Mouse (Mus musculus) ES-E14 (cell line): Measurements from ENCODE around the gene Fryl. TPM values are rescaled to one million over a fixed set of nuclear protein-coding genes. Genes with fewer than 3 reads are reported as not detected.

Source experiments
- DNase-seq: peaks from one replicate; pipeline ENCODE4 v3.0.0-alpha.2; 2013; ENCODE audit warnings: low read depth, low spot score
- H3K27ac ChIP-seq: 2 replicates; pipeline ENCODE4 v1.5.1; 2012; ENCODE audit warnings: low read depth, mild to moderate bottlenecking, low read length, moderate library complexity, mixed read lengths; ENCODE audit not compliant: poor library complexity, insufficient read depth, severe bottlenecking
- H3K36me3 ChIP-seq: 2 replicates; pipeline ENCODE4 v1.6.1; 2012; ENCODE audit warnings: mild to moderate bottlenecking, low read length, moderate library complexity, mixed read lengths; ENCODE audit not compliant: control insufficient read depth, poor library complexity, insufficient read depth, severe bottlenecking
- H3K4me1 ChIP-seq, 2 experiments: fragments of 150-350 bp in 1 of 2; sonication (generic) in 1 of 2; 2 replicates each; pipeline ENCODE4 v1.6.1; 2012; ENCODE audit warnings: low read length in 2 of 2, mild to moderate bottlenecking in 1 of 2, mixed read lengths in 1 of 2; ENCODE audit not compliant: control insufficient read depth in 2 of 2, insufficient read depth in 2 of 2, poor library complexity in 1 of 2
- H3K4me3 ChIP-seq, 2 experiments: fragments of 150-350 bp in 1 of 2; sonication (generic) in 1 of 2; 2 replicates each; pipeline ENCODE4 v1.5.1; 2012; ENCODE audit warnings: low read length in 2 of 2, low read depth in 1 of 2, mild to moderate bottlenecking in 1 of 2, mixed read lengths in 1 of 2; ENCODE audit not compliant: insufficient read depth in 1 of 2, poor library complexity in 1 of 2, severe bottlenecking in 1 of 2
- H3K9ac ChIP-seq: 2 replicates; pipeline ENCODE4 v1.6.1; 2012; ENCODE audit warnings: low read depth, mild to moderate bottlenecking, low read length, mixed read lengths; ENCODE audit not compliant: poor library complexity, insufficient read depth, severe bottlenecking
- H3K9me3 ChIP-seq: fragments of 150-350 bp; sonication (generic); 2 replicates; pipeline ENCODE4 v1.6.1; 2012; ENCODE audit warnings: low read depth, mild to moderate bottlenecking, low read length; ENCODE audit not compliant: control insufficient read depth, insufficient read depth
- CHD2 ChIP-seq: IDR thresholded peaks from 2 replicates; pipeline ENCODE4 v1.6.1; 2014; ENCODE audit warnings: mild to moderate bottlenecking, low read depth, low read length, inconsistent platforms
- HCFC1 ChIP-seq: IDR thresholded peaks from 2 replicates; pipeline ENCODE4 v1.6.1; 2012; ENCODE audit warnings: low read length, inconsistent platforms, borderline replicate concordance; ENCODE audit not compliant: insufficient read depth
- MAFK ChIP-seq: IDR thresholded peaks from 2 replicates; pipeline ENCODE4 v1.6.1; 2014; ENCODE audit warnings: mild to moderate bottlenecking, low read depth, low read length, inconsistent platforms; ENCODE audit not compliant: insufficient read depth
- ZC3H11A ChIP-seq: IDR thresholded peaks from 2 replicates; pipeline ENCODE4 v1.6.1; 2012; ENCODE audit warnings: low read depth, mild to moderate bottlenecking, inconsistent platforms, low read length, borderline replicate concordance
- ZNF384 ChIP-seq: IDR thresholded peaks from 2 replicates; pipeline ENCODE4 v1.6.1; 2012; ENCODE audit warnings: low read depth, low read length, inconsistent platforms
- in situ Hi-C, 2 experiments: fragments of 600-800 bp; cut with MboI; formaldehyde crosslinking; loops; one replicate each; pipeline ENCODE4 v1.15.1; 2025; ENCODE audit warnings: low sequenced_read_pairs in 2 of 2, inconsistent platforms in 1 of 2; ENCODE audit not compliant: unreplicated experiment in 2 of 2
- total RNA-seq: library from RNA; depleted of rRNA; stranded (reverse); fragments of 300-350 nt; gene quantifications from 2 replicates; pipeline ENCODE4 v1.2.3, GENCODE M21; 2012

The Fryl gene
- total RNA-seq, 1 experiment, result 53.3 TPM

DNA sequence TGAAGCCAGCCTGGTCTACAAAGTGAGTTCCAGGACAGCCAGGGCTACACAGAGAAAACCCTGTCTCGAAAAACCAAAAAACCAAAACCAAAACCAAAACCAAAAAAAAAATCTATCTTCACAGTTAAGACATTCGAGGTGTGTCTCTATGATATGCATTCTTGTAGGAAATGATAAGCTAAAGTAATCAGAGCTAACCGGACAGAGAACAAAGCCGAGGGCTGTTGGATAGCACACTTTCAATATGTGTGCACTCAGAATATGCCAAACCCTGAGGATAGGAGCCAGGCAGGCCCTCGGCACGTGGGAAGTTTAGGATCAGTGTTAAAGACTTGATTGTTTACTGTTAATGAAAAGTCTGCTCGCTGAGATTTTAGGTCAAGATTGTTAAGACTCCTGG lies 58.6 kb downstream of the Fryl start:
- H3K4me1 ChIP-seq, result peaks cover 0 to 4% of the 10 kb centered on the region in 2 experiments; a peak in 2 of 4 replicates
- in situ Hi-C loops, result no loop called here
- no peak overlapping the region for H3K4me3 ChIP-seq
- no peak overlapping the region for H3K9ac ChIP-seq
- DNase-seq, result no peak
- H3K27ac ChIP-seq, result no peak overlapping the region
- H3K9me3 ChIP-seq, result no peaks in the 10 kb centered on the region
- no peaks in the 10 kb centered on the region for H3K36me3 ChIP-seq
- TF ChIP-seq MAFK (no peak), CHD2 (no peak), HCFC1 (no peak), ZNF384 (no peak), ZC3H11A (no peak)

DNA sequence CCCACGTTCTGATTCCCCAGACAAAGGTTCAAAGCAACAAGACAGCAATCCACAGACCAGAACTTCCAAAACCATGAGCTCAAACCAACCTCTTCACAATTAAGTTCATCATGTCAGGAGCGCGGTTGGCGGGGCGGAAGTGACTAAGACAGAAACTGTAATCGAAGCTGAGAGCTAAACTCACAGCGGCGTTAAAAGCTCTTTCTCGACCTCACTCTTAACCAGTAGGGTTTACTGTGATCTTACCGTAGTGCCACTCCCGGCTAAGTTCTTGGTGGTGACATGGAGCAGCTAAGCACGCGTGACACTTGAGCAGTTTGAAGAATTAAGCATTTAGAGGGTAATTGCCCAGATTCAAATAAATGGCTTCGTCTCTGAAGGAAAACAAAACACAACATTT lies 61.7 kb downstream of the Fryl start:
- H3K27ac ChIP-seq, result 0 out of 2 replicates have a peak overlapping the region, but pooled peaks have one; percentile 11
- H3K4me3 ChIP-seq, result no peak overlapping the region
- DNase-seq, result no peak
- in situ Hi-C loops, result no loop called here
- peaks cover 0 to 8% of the 10 kb centered on the region in 2 experiments; a peak in 2 of 4 replicates for H3K4me1 ChIP-seq
- H3K36me3 ChIP-seq, result no peaks in the 10 kb centered on the region
- peak overlapping the region; percentile 37; the same call in 1 of the 2 replicates for H3K9ac ChIP-seq
- H3K9me3 ChIP-seq, result no peaks in the 10 kb centered on the region
- TF ChIP-seq CHD2 (no peak), ZNF384 (no peak), ZC3H11A (no peak), MAFK (no peak), HCFC1 (no peak)

DNA sequence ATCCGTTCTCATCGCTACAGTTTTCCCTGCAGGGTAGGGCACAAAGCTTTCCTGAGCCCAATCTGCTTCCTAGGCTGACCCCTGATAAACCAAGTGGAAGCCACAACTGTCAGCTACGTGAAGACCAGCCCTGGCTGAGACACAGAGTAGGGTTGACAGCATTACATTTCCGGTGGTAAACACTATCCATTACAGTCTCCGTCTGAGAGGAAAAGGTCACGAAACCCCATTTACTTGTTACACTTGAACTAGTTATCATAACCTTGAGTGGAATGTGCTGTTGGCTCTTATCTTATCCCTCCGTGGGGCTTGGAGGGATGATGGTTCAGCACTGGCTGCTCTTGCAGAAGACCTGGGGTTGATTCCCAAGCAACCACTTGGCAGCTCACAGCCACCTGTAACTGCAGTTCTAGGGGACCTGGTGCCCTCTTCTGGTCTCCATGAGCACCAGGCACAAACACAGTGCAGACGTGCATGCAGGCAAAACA lies 62.3 kb downstream of the Fryl start:
- Histone ChIP-seq H3K4me1 (peaks cover 0 to 11% of the 10 kb centered on the region in 2 experiments; a peak in 2 of 4 replicates), H3K9me3 (no peaks in the 10 kb centered on the region), H3K27ac (no peak overlapping the region), H3K36me3 (no peaks in the 10 kb centered on the region; the same call in 1 of the 2 replicates), H3K9ac (no peak overlapping the region), H3K4me3 (no peak overlapping the region)
- TF ChIP-seq HCFC1, result no peak
- in situ Hi-C loops, result no loop called here
- DNase-seq, result no peak

- no peak for TF ChIP-seq ZC3H11A
- no peak for TF ChIP-seq HCFC1
- no peak for TF ChIP-seq MAFK
- TF ChIP-seq ZNF384, result no peak
- no peak for TF ChIP-seq CHD2
- no peak for DNase-seq
- in situ Hi-C loops, result no loop called here
- Histone ChIP-seq H3K36me3 (no peaks in the 10 kb centered on the region; the same call in 1 of the 2 replicates), H3K9ac (no peak overlapping the region), H3K4me3 (no peak overlapping the region), H3K9me3 (no peaks in the 10 kb centered on the region), H3K4me1 (peaks cover 1 to 14% of the 10 kb centered on the region in 2 experiments; a peak in 2 of 4 replicates), H3K27ac (no peak overlapping the region)
Measured at GRCm38 (mm10) chr5:73193627-73194026, 62.8 kb downstream of the Fryl start.

- H3K27ac ChIP-seq, result no peak overlapping the region
- DNase-seq, result no peak
- H3K36me3 ChIP-seq, result no peaks in the 10 kb centered on the region; the same call in 1 of the 2 replicates
- in situ Hi-C loops, result no loop called here
- no peaks in the 10 kb centered on the region for H3K9me3 ChIP-seq
- H3K4me3 ChIP-seq, result no peak overlapping the region
- TF ChIP-seq HCFC1, result no peak
- no peak for TF ChIP-seq ZNF384
- TF ChIP-seq CHD2, result no peak
- TF ChIP-seq MAFK, result no peak
- no peak for TF ChIP-seq ZC3H11A
- H3K9ac ChIP-seq, result no peak overlapping the region
- H3K4me1 ChIP-seq, result peaks cover 5 to 18% of the 10 kb centered on the region in 2 experiments; a peak in 2 of 4 replicates
Measured at GRCm38 (mm10) chr5:73192870-73193576, 63.4 kb downstream of the Fryl start.
